Mouse (Mus musculus) kidney, adult 9 months (tissue): ENCODE data around the gene Prr9.

Source experiments
- DNase-seq: peaks from one replicate; pipeline ENCODE4 v3.0.0; 2022

Prr9 gene

DNA sequence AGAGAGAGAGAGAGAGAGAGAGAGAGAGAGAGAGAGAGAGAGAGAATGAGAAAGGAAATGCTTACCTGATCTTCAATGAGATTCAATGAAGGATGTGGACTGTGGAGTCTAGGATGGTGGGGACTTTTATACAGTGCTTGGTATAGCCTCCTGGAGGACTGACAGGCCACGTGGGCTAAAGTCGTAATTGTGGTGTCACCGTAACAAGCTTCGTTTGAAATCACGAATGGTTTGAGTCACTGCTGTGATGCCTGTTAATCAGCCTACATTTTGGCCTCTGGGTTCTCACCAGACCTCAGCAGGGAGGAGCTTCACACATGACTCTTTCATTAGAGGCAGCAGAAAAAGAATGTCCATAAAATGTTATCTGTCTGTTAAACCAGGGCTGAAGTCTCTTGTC is at the start of gene Prr9:
Gene Prr9, minus strand, starts transcription at position 101 of the 400 bp plus-strand sequence.
- no peak for DNase-seq

DNA sequence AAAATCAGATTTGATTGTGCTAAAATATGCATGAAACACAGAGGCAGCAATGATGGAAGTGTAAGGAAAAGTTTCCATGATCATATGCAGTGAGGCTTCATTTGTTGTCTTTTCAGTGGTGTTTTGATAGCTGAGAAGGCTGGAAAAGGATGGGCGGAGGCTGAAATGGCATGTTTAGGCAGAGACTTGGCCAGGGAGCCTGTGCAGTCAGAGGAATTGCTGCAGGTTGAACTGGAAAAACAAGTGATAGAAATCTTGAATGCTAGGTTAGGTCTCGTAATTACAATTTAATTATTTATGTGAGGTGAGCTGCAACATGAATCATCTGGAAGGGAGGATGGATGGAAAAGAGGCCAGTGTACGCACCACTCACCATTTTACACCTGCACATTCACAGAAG is 46.1 kb upstream of the Prr9 start:
- DNase-seq: peak; percentile 9

DNA sequence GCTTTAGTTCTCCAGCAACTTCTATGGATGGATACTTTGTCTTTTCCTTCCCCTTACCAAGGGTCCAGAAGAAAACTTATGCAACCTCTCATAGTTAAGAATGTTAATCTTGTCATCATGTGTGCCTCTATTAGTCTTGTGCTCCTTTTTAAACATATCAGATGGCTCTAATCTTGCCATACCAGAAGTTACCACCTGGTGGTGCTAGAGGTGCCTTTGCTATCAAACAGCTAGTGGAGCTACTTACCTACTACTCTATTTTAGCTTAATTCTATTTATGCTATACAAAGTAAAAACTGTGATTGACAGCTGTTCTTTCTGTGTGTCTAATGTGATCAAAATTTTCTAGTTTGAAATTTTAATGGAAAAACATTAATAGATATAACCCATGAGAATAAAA is 29.6 kb upstream of the Prr9 start:
- DNase-seq: peak; percentile 66

DNA sequence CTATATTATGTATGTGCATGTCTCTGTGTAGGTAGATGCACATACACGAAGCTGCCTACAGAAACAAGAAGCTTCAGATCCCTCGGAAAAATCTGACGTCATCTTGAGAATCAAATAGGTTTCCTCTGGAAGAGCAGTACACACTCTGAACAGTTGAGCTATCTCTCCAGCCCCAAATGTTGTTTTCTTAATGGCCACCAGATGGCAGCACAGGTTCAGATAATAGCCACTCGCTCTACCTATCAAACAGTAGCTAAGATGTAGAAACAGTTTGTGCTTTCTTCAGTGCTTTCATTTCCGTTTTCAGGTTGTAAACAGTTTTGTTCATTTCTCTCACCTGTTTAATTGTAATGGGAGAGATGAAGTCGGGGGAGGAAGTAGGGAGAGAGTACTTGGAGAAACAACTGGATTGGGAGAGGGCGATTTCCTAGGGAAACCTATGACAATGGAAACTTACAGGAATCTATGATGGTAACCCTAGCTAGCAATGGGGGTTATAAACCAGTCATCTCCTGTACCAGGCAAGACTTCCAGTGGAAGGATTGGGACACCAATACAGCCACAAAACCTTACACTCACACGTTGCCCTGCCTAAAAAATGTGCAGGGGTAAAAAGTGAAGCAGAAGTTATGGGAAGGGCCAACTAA is 27.0 kb upstream of the Prr9 start:
- DNase-seq: peak; percentile 56

DNA sequence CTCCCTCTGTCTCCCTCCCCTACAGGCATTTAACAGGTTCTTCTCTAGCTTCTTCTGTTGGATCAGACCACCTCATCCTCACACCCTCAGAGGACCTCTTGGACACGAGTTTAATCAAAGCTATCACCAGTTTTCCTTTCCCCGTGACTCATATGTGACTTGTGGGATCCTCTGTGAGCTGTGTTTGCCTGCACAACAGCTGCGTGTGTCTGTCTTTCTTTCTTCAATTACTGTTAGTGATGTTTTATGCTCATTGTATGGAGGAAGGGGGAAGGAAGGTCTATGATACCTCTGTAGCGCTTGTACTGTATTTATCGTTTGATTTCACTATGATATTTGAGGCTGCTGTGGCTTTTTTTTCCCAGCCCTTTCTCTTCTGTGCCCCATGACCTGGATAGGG is 24.2 kb upstream of the Prr9 start:
- DNase-seq: no peak

DNA sequence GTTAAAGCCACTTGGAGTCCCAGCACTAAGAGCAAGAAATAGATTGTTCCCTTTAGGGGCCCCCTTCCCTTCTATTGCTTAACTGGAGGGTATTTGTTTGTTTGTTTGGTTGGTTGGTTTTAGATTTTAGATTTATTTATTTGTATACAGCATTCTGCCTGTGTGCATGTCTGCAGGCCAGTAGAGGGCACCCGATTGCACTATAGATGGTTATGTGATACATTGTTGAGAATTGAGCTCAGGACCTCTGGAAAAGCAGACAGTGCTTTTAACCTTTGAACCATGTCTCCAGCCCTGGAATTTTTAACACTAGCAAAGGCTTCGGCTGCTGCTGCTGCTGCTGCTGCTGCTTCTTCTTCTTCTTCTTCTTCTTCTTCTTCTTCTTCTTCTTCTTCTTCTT is 23.7 kb upstream of the Prr9 start:
- DNase-seq: peak; percentile 43

DNA sequence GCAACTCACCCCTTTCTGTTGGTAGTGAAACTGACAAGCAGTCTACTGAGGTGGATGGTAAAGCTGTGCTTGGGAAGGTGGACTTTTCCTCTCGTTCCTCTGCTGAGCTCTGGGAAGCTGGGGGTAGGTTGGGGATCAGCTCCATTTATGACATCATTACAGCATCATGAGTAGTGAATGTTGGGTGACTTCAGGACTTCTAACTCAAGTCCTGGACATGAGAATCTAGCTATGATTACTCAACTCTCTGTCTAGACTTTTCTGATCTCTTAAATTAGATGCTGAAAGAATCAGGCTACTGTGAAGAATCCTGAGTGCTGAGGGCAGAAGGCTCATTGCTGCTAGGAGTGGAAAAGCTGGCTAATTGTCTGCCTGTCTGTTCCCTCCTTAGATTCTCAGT is 18.9 kb upstream of the Prr9 start, which contains the start of gene Lelp1:
Gene Lelp1, minus strand, starts transcription at position 101 of the 400 bp plus-strand sequence.
- DNase-seq: no peak

DNA sequence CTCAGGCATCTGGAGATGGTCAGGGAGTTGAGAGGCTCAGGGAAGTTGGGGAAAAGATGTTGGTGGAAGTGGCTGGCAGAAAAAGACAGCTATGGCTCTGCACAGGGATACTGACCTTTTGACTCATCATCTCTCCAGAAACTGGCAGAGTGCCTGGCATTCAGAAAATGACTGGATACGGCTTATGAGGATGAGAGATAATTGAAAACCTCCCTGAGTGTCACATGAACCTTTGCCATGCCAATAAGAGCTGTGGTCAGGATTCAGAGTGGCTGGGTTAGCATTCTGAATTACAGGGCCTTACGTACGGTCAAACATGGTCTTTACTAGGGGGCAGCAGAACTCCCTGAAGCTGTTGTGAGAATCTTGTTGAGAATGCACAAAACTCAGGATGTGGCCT is 2.8 kb downstream of the Prr9 start:
- DNase-seq: no peak

DNA sequence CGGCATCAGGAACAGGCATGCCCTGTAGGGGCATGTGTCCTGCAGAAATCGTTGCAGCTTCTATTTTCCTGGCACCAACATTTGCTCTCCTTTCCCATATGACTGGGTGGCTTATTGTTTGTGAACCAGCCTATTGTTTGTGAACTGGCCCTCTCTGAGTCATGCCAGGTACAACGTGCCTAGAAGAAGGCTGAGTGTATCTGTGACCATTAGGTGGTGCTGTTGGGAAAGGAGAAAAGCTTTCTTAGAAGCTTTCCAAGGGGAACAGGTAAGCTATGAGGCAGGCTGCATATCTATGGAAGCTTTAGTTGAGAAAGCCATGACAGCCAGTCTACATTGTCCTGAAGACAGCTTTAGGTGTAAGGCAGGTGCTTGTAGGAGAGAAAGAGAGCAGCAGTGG is 5.8 kb downstream of the Prr9 start:
- peak; percentile 37 for DNase-seq

DNA sequence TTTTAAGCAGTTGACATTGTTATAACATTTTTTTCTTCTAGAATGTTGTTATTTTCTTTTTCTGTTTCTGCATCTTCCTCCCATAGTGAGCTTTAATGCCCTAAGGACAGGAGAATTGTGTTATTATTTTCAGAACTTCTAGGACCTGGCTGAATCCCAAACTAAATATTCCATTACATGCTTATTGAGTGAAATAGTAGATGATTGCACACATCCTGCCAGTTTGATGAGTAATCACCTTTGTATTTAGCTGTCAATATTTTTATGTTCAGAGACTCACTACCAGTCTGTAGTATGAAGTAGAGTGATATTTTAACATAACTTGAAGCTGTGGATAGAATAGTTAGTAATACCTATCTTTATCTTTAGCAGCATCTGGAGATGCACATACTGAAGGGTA is 12.2 kb downstream of the Prr9 start:
- DNase-seq: no peak

DNA sequence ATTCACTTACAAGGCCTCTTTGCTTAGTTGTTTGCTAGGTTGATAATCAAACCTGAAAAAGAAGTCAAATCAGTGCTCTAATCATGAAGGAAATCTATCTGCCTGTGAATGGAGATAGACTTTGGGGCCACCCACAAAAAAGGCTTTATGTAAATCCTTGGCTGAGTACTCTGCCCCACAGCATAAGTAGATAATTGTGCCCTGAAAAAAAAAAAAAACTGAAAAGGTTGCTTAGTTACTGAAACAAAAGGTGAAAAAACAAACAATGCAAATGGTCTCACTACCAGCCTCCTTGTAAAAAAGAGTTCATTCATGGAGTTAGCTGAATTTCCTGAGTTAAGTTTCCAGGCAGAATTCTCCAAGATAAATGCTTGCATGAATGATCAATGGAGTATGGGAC is 13.0 kb downstream of the Prr9 start:
- no peak for DNase-seq

DNA sequence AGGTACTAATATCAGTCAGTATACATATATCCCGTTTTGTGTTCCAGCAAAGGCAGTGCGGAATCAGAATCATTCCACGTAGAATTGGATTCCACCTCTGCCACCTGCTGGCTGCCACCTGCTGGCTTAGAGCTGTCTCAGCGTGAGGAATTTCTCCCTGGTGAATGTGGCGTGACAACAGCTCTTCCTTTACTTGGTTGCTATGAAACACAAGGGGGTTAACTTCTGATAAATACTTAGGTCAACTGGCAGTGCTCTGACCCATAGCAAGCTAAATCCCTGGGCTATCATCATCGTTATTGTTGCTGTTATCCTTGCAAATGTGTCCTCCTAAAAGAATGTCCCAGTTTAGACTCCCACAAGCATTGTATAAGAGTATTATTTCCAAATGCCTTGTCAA is 17.2 kb downstream of the Prr9 start:
- peak; percentile 44 for DNase-seq

DNA sequence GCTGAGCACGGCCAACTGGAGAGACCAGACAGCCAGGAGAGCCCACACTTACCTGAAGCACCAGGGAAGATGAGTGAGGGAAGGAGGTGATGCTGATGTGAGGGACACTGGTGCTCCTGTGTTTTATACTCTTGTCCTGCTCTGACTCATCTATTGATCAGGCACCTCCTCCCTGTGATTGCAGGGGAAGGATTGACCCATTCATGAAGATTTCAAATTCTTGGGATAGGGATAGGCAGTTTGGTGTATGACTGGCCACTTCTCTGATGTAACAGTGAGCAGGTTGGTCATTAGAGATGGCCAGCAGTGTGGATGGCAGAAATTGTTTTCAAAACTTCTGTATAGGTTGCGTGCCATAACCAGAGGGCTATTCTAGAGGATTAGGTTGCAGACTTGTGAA is 40.7 kb downstream of the Prr9 start, which contains the start of gene Lor:
Gene Lor, minus strand, starts transcription at position 101 of the 400 bp plus-strand sequence.
- DNase-seq: no peak

DNA sequence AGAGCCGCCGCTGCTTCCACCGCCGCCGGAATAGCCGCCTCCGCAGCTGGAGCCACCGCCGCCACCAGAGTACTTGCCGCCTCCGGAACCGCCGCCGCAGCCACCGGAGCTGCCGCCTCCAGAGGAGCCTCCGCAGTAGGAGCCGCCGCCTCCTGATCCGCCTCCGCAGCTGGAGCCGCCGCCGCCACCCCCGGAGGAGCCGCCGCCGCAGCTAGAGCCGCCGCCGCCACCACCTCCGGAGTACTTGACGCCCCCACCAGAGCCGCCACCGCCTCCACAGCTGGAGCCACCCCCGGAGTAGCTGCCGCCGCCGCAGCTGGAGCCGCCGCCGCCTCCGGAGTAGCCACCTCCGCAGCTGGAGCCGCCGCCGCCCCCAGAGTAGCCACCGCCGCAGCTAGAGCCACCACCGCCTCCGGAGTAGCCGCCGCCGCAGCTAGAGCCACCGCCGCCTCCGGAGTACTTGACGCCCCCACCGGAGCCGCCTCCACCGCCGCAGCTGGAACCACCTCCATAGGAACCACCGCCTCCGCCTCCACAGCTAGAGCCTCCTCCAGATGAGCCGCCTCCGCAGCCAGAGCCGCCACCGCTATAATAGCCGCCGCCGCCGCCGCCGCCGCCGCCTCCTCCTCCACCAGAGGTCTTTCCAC is 42.3 kb downstream of the Prr9 start:
- DNase-seq: no peak

DNA sequence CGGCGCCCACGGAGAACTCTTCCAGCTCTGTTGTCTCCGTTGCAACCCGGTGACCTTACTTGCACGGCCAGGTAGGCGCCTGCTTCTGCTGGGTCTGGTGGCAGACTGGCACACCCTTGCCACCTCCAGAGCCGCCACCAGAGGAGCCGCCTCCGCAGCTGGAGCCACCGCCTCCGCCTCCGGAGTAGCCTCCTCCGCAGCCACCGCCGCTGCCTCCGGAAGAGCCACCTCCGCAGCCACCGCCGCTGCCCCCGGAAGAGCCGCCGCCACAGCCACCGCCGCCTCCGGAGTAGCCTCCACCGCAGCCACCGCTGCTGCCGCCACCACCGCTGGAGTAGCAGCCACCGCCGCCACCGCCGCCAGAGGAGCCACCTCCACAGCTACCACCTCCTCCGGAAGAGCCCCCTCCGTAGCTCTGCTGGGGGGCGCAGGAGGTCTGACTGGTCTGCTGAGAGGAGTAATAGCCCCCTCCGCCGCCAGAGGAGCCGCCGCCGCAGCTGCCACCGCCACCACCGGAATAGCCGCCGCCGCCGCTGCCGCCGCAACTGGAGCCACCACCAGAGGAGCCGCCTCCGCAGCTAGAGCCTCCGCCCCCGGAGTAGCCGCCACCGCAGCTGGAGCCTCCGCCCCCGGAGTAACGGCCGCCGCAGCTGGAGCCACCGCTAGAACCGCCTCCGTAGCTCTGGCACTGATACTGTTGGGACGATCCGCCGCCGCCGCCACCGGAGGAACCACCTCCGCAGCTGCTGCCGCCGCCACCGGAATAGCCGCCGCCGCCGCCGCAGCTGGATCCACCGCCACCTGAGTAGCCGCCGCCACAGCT is 43.1 kb downstream of the Prr9 start:
- peak; percentile 65 for DNase-seq
